Mouse (Mus musculus) gastrocnemius, postnatal 10 days (tissue): Measurements from ENCODE around the gene Gm5148. TPM values are rescaled to one million over a fixed set of nuclear protein-coding genes. Genes with fewer than 3 reads are reported as not detected.
A peak's percentile ranks its signal among the peaks of the same experiment; 100 is the strongest.

Source experiments
- DNase-seq: peaks from one replicate; pipeline ENCODE4 v3.0.0; 2021; ENCODE audit warnings: mixed read lengths
- total RNA-seq, 2 experiments: library from RNA; stranded (reverse); gene quantifications; 2 replicates each; pipeline ENCODE4 v1.2.3; 2021

The Gm5148 gene
- total RNA-seq, 2 experiments from 2014 or later: 0.25 TPM; not detected in 1

GRCm38 (mm10) chr3:37738171-37738950 lies 14.1 kb upstream of the Gm5148 start:
- no peak for DNase-seq

- DNase-seq: peak; percentile 59
Observed at GRCm38 (mm10) chr3:37737407-37737806, 13.1 kb upstream of the Gm5148 start.

- DNase-seq: no peak
Observed at GRCm38 (mm10) chr3:37735166-37735565, 10.9 kb upstream of the Gm5148 start.

GRCm38 (mm10) chr3:37729142-37729541 lies 4.9 kb upstream of the Gm5148 start:
- peak; percentile 28 for DNase-seq

GRCm38 (mm10) chr3:37728112-37729100 lies 4.1 kb upstream of the Gm5148 start:
- DNase-seq: no peak

GRCm38 (mm10) chr3:37727392-37727791 lies 3.1 kb upstream of the Gm5148 start:
- no peak for DNase-seq

- DNase-seq: no peak
Observed at GRCm38 (mm10) chr3:37726501-37727140, 2.3 kb upstream of the Gm5148 start.

GRCm38 (mm10) chr3:37724946-37725735 lies 851 bp upstream of the Gm5148 start:
- DNase-seq: no peak

GRCm38 (mm10) chr3:37723662-37724170 lies 574 bp downstream of the Gm5148 start:
- no peak for DNase-seq

GRCm38 (mm10) chr3:37723061-37723521 lies 1.2 kb downstream of the Gm5148 start:
- no peak for DNase-seq

GRCm38 (mm10) chr3:37722487-37723060 lies 1.7 kb downstream of the Gm5148 start:
- no peak for DNase-seq

GRCm38 (mm10) chr3:37716992-37717391 lies 7.3 kb downstream of the Gm5148 start:
- no peak for DNase-seq

- DNase-seq: no peak
Observed at GRCm38 (mm10) chr3:37715734-37716133, 8.6 kb downstream of the Gm5148 start.

GRCm38 (mm10) chr3:37712501-37712900 lies 11.8 kb downstream of the Gm5148 start:
- peak; percentile 83 for DNase-seq

- no peak for DNase-seq
Observed at GRCm38 (mm10) chr3:37711639-37712038, 12.7 kb downstream of the Gm5148 start.

- no peak for DNase-seq
Observed at GRCm38 (mm10) chr3:37707801-37708200, 16.5 kb downstream of the Gm5148 start.

- no peak for DNase-seq
Observed at GRCm38 (mm10) chr3:37706439-37706838, 17.9 kb downstream of the Gm5148 start.

GRCm38 (mm10) chr3:37705436-37705835 lies 18.9 kb downstream of the Gm5148 start:
- DNase-seq: no peak

- DNase-seq: no peak
Observed at GRCm38 (mm10) chr3:37704701-37705279, 19.5 kb downstream of the Gm5148 start.

- no peak for DNase-seq
Observed at GRCm38 (mm10) chr3:37703066-37703465, 21.2 kb downstream of the Gm5148 start.

GRCm38 (mm10) chr3:37693552-37693951 lies 30.7 kb downstream of the Gm5148 start:
- no peak for DNase-seq
